Mouse (Mus musculus) C2C12 (cell line): ENCODE data around the gene Nek11.

Source experiments
- CTCF ChIP-seq: IDR thresholded peaks from one replicate; pipeline ENCODE4 v1.5.1; 2011; ENCODE audit not compliant: control insufficient read depth, insufficient read depth, insufficient read length
- USF1 ChIP-seq: IDR thresholded peaks from one replicate; pipeline ENCODE4 v1.6.1; 2011; ENCODE audit warnings: low read depth, mild to moderate bottlenecking, control low read depth, moderate library complexity

GRCm38 (mm10) chr9:105309553-105310281 lies 85.6 kb downstream of the Nek11 start:
- TF ChIP-seq CTCF (no peak), USF1 (no peak)
